Mouse (Mus musculus) neural tube, embryonic 15.5 days (tissue): Measurements from ENCODE around the gene Secisbp2. TPM values are rescaled to one million over a fixed set of nuclear protein-coding genes. Genes with fewer than 3 reads are reported as not detected.
A peak's percentile ranks its signal among the peaks of the same experiment; 100 is the strongest.

Experiments
- ATAC-seq: fragments of 200-750 bp; cut with Nextera tagmentation; 2 replicates; pipeline ENCODE4 v1.8.0; 2017; ENCODE audit warnings: mild to moderate bottlenecking, moderate TSS enrichment, moderate library complexity; ENCODE audit not compliant: low FRiP score
- H3K27ac ChIP-seq: fragments of 300-500 bp; sonication (generic); replicated peaks from 2 replicates; pipeline ENCODE4 v1.5.1; 2015; ENCODE audit warnings: mild to moderate bottlenecking, inconsistent platforms
- H3K27me3 ChIP-seq: fragments of 300-500 bp; sonication (generic); replicated peaks from 2 replicates; pipeline ENCODE4 v1.6.1; 2015; ENCODE audit warnings: inconsistent platforms
- H3K36me3 ChIP-seq: fragments of 300-500 bp; sonication (generic); 2 replicates; pipeline ENCODE4 v1.6.1; 2015; ENCODE audit warnings: inconsistent platforms
- H3K4me1 ChIP-seq: fragments of 300-500 bp; sonication (generic); 2 replicates; pipeline ENCODE4 v1.6.1; 2015; ENCODE audit warnings: inconsistent platforms
- H3K4me2 ChIP-seq: fragments of 300-500 bp; sonication (generic); 2 replicates; pipeline ENCODE4 v1.6.1; 2015; ENCODE audit warnings: inconsistent platforms, mild to moderate bottlenecking, moderate library complexity
- H3K4me3 ChIP-seq: fragments of 300-500 bp; sonication (generic); replicated peaks from 2 replicates; pipeline ENCODE4 v1.5.1; 2015; ENCODE audit warnings: mild to moderate bottlenecking, inconsistent platforms
- H3K9ac ChIP-seq: fragments of 300-500 bp; sonication (generic); replicated peaks from 2 replicates; pipeline ENCODE4 v1.6.1; 2015; ENCODE audit warnings: mild to moderate bottlenecking, inconsistent platforms
- H3K9me3 ChIP-seq: fragments of 300-500 bp; sonication (generic); replicated peaks from 2 replicates; pipeline ENCODE4 v1.6.1; 2016; ENCODE audit warnings: inconsistent platforms
- WGBS: fragments of 180-500 bp; shearing (Covaris S2); methylation state at CpG from one replicate; pipeline ENCODE4 v1.1.7; 2015; ENCODE audit warnings: mixed read lengths; 5-methylcytosine and 5-hydroxymethylcytosine counted together
- polyA plus RNA-seq: library from polyadenylated mRNA; unstranded; fragments of >200 nt; fragmentation: Nextera tagmentation; extraction: Ambion mirVana; gene quantifications from 2 replicates; pipeline ENCODE4 v1.2.1, GENCODE M21; 2015

The Secisbp2 gene
- polyA plus RNA-seq, 1 experiment from 2014 or later = 28.0 TPM

DNA sequence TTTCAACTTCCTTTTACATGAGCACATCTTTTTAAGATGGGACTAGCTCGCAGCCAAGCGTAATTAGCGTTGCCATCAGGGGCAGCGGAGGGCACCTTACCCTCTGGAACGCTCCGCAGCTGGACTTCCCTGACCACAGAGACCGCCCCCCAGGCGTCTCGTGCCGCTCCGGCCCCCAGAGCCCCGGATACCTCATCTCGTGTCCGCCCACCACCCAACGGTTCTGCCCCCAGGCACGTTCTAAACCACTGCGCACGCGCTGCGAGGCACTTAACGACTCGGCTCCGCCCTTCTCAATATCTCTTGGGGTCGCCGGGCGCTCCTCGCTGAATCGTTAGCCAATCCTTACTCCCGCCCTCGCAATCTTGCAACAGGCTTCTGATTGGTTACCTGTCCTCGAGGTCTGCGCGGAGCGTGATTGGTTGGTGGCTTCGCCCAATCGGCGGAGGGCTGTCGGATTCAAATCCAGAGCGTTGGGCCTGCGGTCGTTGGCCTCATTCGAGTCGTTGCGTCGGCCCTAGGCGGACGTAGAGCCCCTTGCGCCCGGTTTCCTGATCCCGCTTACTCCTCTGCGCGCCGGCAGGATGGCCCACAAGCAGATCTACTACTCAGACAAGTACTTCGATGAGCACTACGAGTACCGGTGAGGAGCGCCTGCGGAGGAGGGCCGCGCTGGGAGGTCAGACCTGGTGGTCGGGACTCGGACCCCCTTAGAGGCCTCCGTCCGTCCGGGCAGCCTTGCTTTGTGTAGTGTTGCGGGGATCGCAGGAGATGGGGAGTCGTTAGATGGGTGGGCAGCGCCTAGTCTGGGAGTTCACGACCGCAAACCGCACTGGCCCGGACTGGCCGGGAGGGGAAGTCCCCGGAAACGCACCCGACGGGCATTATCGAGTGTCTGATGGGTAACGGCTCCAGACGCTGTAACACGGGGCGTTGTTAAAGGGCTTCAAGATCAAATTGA, 6.4 kb upstream of the Secisbp2 start, which contains the start of gene Cks2:
Gene Cks2 (plus strand): TSS at position 404 of the 961 bp plus-strand sequence.
- ATAC-seq = peak; percentile 99
- no peaks in the 10 kb centered on the region for H3K36me3 ChIP-seq
- peak within 1 kb of the TSS; percentile 64 for H3K9ac ChIP-seq
- H3K27me3 ChIP-seq = no peaks in the 10 kb centered on the region
- peak within 1 kb of the TSS; percentile 97 for H3K4me2 ChIP-seq
- peak within 1 kb of the TSS; percentile 78 for H3K27ac ChIP-seq
- peak within 1 kb of the TSS; percentile 61 for H3K4me3 ChIP-seq
- no peaks in the 10 kb centered on the region for H3K9me3 ChIP-seq
- H3K4me1 ChIP-seq = peaks cover 15% of the 10 kb centered on the region
- WGBS = under 1% methylated on average over 83 of the region's 83 CpGs

GRCm38 (mm10) chr13:51645872-51646271, 5.6 kb upstream of the Secisbp2 start:
- H3K27ac ChIP-seq = no peak overlapping the region
- H3K4me1 ChIP-seq = peaks cover 17% of the 10 kb centered on the region
- ATAC-seq = no peak
- peak overlapping the region; percentile 61 for H3K4me3 ChIP-seq
- H3K27me3 ChIP-seq = no peaks in the 10 kb centered on the region
- H3K9me3 ChIP-seq = no peaks in the 10 kb centered on the region
- peak overlapping the region; percentile 64 for H3K9ac ChIP-seq
- H3K36me3 ChIP-seq = no peaks in the 10 kb centered on the region
- H3K4me2 ChIP-seq = peak overlapping the region; percentile 97
- WGBS = 0% methylated on average over 7 of the region's 7 CpGs

- peak overlapping the region; percentile 11; the same call in 1 of the 2 replicates for H3K4me3 ChIP-seq
- H3K27me3 ChIP-seq = no peaks in the 10 kb centered on the region
- H3K36me3 ChIP-seq = no peaks in the 10 kb centered on the region
- peaks cover 22% of the 10 kb centered on the region for H3K4me1 ChIP-seq
- peak overlapping the region; percentile 97 for H3K4me2 ChIP-seq
- H3K27ac ChIP-seq = no peak overlapping the region
- H3K9me3 ChIP-seq = no peaks in the 10 kb centered on the region
- WGBS = 27% methylated on average over 3 of the region's 3 CpGs
- H3K9ac ChIP-seq = no peak overlapping the region
- no peak for ATAC-seq
Measured at GRCm38 (mm10) chr13:51646362-51647027, 5.0 kb upstream of the Secisbp2 start.

DNA sequence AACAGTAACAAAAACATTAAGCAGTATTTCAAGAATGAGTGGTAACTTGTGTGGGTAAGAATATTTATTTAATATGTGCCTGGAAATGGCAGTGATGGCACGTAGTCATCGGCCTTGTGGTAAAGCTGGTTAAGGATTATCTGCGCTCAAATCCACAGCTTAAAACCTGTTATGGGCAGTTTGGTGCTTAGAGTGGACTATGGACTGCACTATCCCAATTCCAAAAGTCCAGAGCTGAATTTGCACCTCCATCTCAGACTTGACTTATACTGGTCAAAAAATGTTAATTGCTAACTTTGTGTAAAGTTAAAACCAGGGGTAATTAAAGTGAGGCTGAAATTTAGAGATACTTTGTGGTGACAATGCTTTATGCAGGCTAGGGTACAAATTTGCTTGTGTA, 3.7 kb upstream of the Secisbp2 start:
- Histone ChIP-seq H3K36me3 (no peaks in the 10 kb centered on the region), H3K27me3 (no peaks in the 10 kb centered on the region), H3K4me3 (no peak overlapping the region), H3K4me2 (no peak overlapping the region), H3K9me3 (no peaks in the 10 kb centered on the region), H3K9ac (no peak overlapping the region), H3K4me1 (peaks cover 30% of the 10 kb centered on the region), H3K27ac (no peak overlapping the region)
- no peak for ATAC-seq
- WGBS = 95% methylated on average over 3 of the region's 3 CpGs

DNA sequence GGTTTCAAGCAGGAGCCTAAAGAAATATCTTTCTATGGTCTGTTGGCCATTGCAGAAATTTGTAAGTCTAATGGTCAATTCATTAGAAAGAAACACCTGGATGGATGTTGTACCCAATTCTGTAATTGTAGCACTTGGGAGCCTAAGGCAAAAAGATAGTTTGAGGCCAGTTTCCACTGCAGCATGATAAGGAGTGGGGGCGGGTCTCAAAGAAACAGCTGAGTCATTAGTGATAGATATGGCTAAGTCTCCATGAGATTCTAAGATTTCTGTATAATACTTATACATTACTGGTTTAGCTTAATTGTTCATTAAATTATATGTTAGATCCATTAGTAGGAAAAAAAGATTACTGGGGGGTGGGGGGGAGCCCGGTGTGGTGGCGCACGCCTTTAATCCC, 3.3 kb upstream of the Secisbp2 start:
- no peak for ATAC-seq
- Histone ChIP-seq H3K9me3 (no peaks in the 10 kb centered on the region), H3K27me3 (no peaks in the 10 kb centered on the region), H3K9ac (no peak overlapping the region), H3K4me2 (no peak overlapping the region), H3K36me3 (no peaks in the 10 kb centered on the region), H3K4me3 (no peak overlapping the region), H3K4me1 (peaks cover 34% of the 10 kb centered on the region), H3K27ac (no peak overlapping the region)
- 92% methylated on average over 4 of the region's 4 CpGs for WGBS

DNA sequence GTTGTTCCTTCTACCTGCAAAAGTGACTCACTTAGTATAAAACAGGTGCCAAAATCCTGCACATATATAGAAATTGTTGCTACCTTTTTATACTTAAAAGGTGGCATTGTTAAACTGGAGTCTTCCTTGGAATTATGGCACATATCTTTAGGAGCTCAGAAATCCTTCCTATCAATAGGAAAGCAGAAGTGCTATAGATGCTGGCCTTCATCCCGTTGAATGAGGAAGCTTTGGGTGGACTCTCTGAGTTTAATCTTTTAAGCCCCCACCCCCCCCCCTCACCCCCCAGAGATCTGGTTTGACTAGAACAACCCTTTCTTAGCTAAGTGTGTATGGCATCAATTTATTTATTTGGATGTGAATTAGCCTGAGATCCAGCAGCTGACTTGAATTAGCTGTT, 1.8 kb upstream of the Secisbp2 start:
- Histone ChIP-seq H3K27me3 (no peaks in the 10 kb centered on the region), H3K27ac (no peak overlapping the region), H3K9ac (no peak overlapping the region), H3K4me1 (peaks cover 31% of the 10 kb centered on the region), H3K9me3 (no peaks in the 10 kb centered on the region), H3K4me2 (no peak overlapping the region), H3K36me3 (peaks cover 4% of the 10 kb centered on the region), H3K4me3 (no peak overlapping the region)
- 69% methylated on average over 1 of the region's 1 CpGs for WGBS
- ATAC-seq = no peak

DNA sequence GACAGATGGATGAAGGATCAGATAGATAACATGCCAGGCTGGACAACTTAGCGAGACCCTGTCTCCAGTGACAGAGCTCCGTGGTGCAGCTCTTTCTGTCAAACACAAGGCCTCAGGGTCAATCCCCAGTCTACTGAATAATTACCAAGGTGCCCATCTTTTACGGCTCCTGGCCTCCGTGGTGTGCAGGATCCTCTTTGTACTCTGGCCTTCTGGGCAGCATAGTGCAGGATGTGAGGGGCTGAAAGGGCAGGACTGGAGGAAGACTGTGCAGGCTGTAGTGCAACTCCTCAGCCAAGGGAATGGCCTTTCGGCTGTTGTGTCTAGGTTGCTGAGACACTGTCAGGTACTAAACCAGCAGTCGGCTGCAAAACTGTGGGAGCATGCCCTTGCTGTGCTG, 1.7 kb downstream of the Secisbp2 start:
- Histone ChIP-seq H3K27me3 (no peaks in the 10 kb centered on the region), H3K9ac (no peak overlapping the region), H3K36me3 (peaks cover 37% of the 10 kb centered on the region), H3K4me2 (no peak overlapping the region), H3K4me1 (peaks cover 20% of the 10 kb centered on the region), H3K9me3 (no peaks in the 10 kb centered on the region), H3K27ac (no peak overlapping the region), H3K4me3 (no peak overlapping the region)
- ATAC-seq = no peak
- WGBS = 91% methylated on average over 6 of the region's 6 CpGs

- Histone ChIP-seq H3K9ac (no peak overlapping the region), H3K4me3 (no peak overlapping the region), H3K36me3 (peaks cover 45% of the 10 kb centered on the region), H3K27me3 (no peaks in the 10 kb centered on the region), H3K27ac (no peak overlapping the region), H3K9me3 (no peaks in the 10 kb centered on the region), H3K4me1 (peaks cover 20% of the 10 kb centered on the region), H3K4me2 (no peak overlapping the region)
- 97% methylated on average over 9 of the region's 9 CpGs for WGBS
- no peak for ATAC-seq
Measured at GRCm38 (mm10) chr13:51653961-51654360, 2.5 kb downstream of the Secisbp2 start.

DNA sequence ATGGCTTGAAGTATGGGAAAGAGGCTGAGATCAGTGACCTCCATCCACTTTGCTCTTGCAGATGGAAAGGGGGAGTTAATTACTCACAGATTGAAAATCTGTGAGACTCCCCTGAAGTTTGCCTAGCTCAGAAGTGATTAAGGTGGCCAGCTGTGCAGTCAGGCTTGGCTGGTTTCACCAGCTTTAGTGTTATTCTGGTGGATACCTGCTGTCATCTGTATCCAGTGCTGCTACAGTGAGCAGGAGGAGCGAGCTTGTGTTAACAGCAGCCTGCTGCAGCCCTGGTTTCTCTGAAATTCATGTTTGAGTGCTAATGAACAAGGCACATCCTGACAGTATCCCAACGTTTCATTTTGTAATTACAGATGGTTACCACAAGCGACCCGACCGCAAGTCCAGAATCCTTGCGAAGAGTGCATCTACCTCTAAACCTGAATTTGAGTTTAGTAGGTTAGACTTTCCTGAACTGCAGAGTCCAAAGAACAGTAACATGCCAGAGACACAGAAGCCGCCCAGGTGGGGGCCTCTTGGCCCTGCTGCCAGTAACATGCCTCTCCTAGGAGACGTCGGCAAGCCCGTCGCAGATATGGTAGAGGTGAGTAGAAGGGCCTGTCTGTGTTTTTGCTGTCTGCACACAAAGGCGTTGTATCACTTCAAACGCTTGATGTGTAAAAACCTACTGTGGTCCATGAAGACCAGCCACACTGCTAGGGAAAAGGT, 5.2 kb downstream of the Secisbp2 start:
- WGBS = 96% methylated on average over 13 of the region's 13 CpGs
- H3K4me3 ChIP-seq = no peak overlapping the region
- ATAC-seq = no peak
- no peaks in the 10 kb centered on the region for H3K27me3 ChIP-seq
- H3K9ac ChIP-seq = no peak overlapping the region
- peaks cover 67% of the 10 kb centered on the region for H3K36me3 ChIP-seq
- H3K4me2 ChIP-seq = no peak overlapping the region
- peaks cover 13% of the 10 kb centered on the region for H3K4me1 ChIP-seq
- no peak overlapping the region for H3K27ac ChIP-seq
- no peaks in the 10 kb centered on the region for H3K9me3 ChIP-seq

- Histone ChIP-seq H3K36me3 (peaks cover 81% of the 10 kb centered on the region), H3K27ac (no peak overlapping the region), H3K27me3 (no peaks in the 10 kb centered on the region), H3K4me1 (0 out of 2 replicates have a peak, but pooled peaks cover 2% of the 10 kb centered on the region), H3K4me2 (no peak overlapping the region), H3K4me3 (no peak overlapping the region), H3K9ac (no peak overlapping the region), H3K9me3 (no peaks in the 10 kb centered on the region)
- WGBS = 93% methylated on average over 3 of the region's 3 CpGs
- no peak for ATAC-seq
Measured at GRCm38 (mm10) chr13:51658094-51658493, 6.6 kb downstream of the Secisbp2 start.

- Histone ChIP-seq H3K36me3 (peaks cover 87% of the 10 kb centered on the region), H3K27me3 (no peaks in the 10 kb centered on the region), H3K4me3 (no peak overlapping the region), H3K9ac (no peak overlapping the region), H3K4me1 (no peaks in the 10 kb centered on the region), H3K4me2 (no peak overlapping the region), H3K9me3 (no peaks in the 10 kb centered on the region), H3K27ac (no peak overlapping the region)
- no peak for ATAC-seq
- 97% methylated on average over 7 of the region's 7 CpGs for WGBS
Measured at GRCm38 (mm10) chr13:51659573-51659972, 8.1 kb downstream of the Secisbp2 start.
